Mouse (Mus musculus) olfactory bulb, adult 2 months (tissue): ENCODE measurements around the gene Dbndd1.

Experiments
- CTCF ChIP-seq: fragments of 200-500 bp; IDR thresholded peaks from 2 replicates; pipeline ENCODE4 v1.5.1; 2012; ENCODE audit warnings: low read depth, mild to moderate bottlenecking, low read length, moderate library complexity; ENCODE audit not compliant: insufficient read depth
- POLR2A ChIP-seq: fragments of 200-500 bp; IDR thresholded peaks from 2 replicates; pipeline ENCODE4 v1.6.1; 2012; ENCODE audit warnings: mild to moderate bottlenecking, low read depth, low read length, moderate library complexity; ENCODE audit not compliant: insufficient read depth

DNA sequence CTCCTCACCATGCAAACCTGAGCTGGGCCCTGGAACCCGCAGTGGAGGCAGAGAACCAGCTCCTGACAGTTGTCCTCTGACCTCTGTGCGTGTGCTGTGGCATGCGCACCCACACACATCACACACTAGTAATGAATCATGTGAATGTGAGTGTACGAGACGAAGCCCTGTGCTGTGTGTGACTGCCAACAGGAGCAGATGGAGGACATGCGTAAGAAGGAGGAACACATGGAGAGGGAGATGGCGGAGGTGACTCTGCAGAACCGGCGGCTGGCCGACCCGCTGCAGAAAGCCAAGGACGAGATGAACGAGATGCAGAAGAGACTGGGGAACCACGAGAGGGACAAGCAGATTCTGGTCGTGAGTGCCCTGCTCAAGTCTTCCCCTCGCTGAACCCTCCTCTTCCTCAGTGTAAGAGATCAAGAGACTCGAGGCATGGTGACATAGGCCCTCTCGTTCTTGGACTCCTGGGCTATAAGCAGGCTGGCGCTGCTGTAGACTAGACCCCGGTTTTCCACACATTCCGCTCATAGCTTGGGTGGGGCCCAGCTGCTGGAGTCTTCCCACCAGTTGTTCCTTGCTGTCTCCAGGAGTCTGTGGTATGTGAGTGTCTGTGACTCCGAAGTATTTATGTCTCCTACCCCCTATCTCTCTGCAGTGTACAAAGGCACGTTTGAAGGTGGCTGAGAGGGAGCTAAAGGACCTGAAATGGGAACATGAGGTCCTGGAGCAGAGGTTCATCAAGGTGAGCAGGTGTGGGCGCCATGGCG, 12.6 kb upstream of the Dbndd1 start:
- TF ChIP-seq CTCF (no peak), POLR2A (no peak)
